Mouse (Mus musculus) liver, embryonic 14.5 days (tissue): ENCODE data around the gene St8sia4. TPM values are rescaled to one million over a fixed set of nuclear protein-coding genes. Genes with fewer than 3 reads are reported as not detected.

Experiments
- ATAC-seq: fragments of 200-750 bp; cut with Nextera tagmentation; 2 replicates; pipeline ENCODE4 v1.8.0; 2017; ENCODE audit warnings: moderate number of reproducible peaks, mild to moderate bottlenecking, moderate library complexity; ENCODE audit not compliant: insufficient read depth
- DNase-seq, 3 experiments: peaks; one replicate each; pipeline ENCODE4 v3.0.0-alpha.2; 2012 to 2013; ENCODE audit warnings: low read depth in 3 of 3, low spot score in 3 of 3
- H3K27ac ChIP-seq: fragments of 300-500 bp; sonication (generic); 2 replicates; pipeline ENCODE4 v1.5.1; 2014; ENCODE audit warnings: moderate library complexity, mild to moderate bottlenecking, control low read depth, inconsistent platforms
- H3K27me3 ChIP-seq: fragments of 300-500 bp; sonication (generic); 2 replicates; pipeline ENCODE4 v1.6.1; 2014; ENCODE audit warnings: mild to moderate bottlenecking, low read length, moderate library complexity; ENCODE audit not compliant: control insufficient read depth, insufficient read depth
- H3K36me3 ChIP-seq: fragments of 300-500 bp; sonication (generic); replicated peaks from 2 replicates; pipeline ENCODE4 v1.6.1; 2014; ENCODE audit warnings: low read depth; ENCODE audit not compliant: control insufficient read depth, insufficient read depth
- H3K4me1 ChIP-seq, 2 experiments: fragments of 200-500 bp in 1 of 2; fragments of 300-500 bp in 1 of 2; sonication (generic) in 1 of 2; replicated peaks; 2 replicates each; pipeline ENCODE4 v1.6.1; 2012 to 2014; ENCODE audit warnings: antibody characterized with exemption in 1 of 2, inconsistent platforms in 1 of 2, low read length in 1 of 2; ENCODE audit not compliant: control insufficient read depth in 2 of 2, insufficient read depth in 2 of 2
- H3K4me2 ChIP-seq: fragments of 300-500 bp; sonication (generic); 2 replicates; pipeline ENCODE4 v1.6.1; 2014; ENCODE audit warnings: low read depth, mild to moderate bottlenecking, control low read depth, moderate library complexity
- H3K4me3 ChIP-seq, 2 experiments: fragments of 200-500 bp in 1 of 2; fragments of 300-500 bp in 1 of 2; sonication (generic) in 1 of 2; 2 replicates each; pipeline ENCODE4 v1.5.1; 2012 to 2014; ENCODE audit warnings: low read depth in 2 of 2, low read length in 2 of 2, mild to moderate bottlenecking in 2 of 2, control low read depth in 1 of 2, inconsistent platforms in 1 of 2, moderate library complexity in 1 of 2; ENCODE audit not compliant: insufficient read depth in 1 of 2
- H3K9ac ChIP-seq: fragments of 300-500 bp; sonication (generic); replicated peaks from 2 replicates; pipeline ENCODE4 v1.6.1; 2014; ENCODE audit warnings: mild to moderate bottlenecking, control low read depth, moderate library complexity
- H3K9me3 ChIP-seq: fragments of 300-500 bp; sonication (generic); 2 replicates; pipeline ENCODE4 v1.6.1; 2016; ENCODE audit warnings: low read length, mixed read lengths; ENCODE audit not compliant: control insufficient read depth
- CTCF ChIP-seq: IDR thresholded peaks from 2 replicates; pipeline ENCODE4 v1.5.1; 2016; ENCODE audit warnings: antibody characterized with exemption, low read depth, control low read depth
- EP300 ChIP-seq: IDR thresholded peaks from 2 replicates; pipeline ENCODE4 v1.6.1; 2016; ENCODE audit warnings: antibody characterized with exemption, low read depth
- WGBS: fragments of 180-500 bp; shearing (Covaris S2); extraction: QIAGEN DNeasy Blood & Tissue Kit; methylation state at CpG from one replicate; pipeline ENCODE4 v1.1.7; 2014; ENCODE audit not compliant: insufficient replicate concordance; 5-methylcytosine and 5-hydroxymethylcytosine counted together
- polyA plus RNA-seq, 2 experiments: library from polyadenylated mRNA; depleted of rRNA in 1 of 2; stranded (reverse) in 1 of 2; unstranded in 1 of 2; fragments of >200 nt; fragmentation: Nextera tagmentation in 1 of 2; extraction: Ambion mirVana in 1 of 2; gene quantifications; 2 replicates each; pipeline versions ENCODE4 v1.2.1 to v1.2.3; 2012 to 2014

The St8sia4 gene
- polyA plus RNA-seq, 2 experiments = 0.70 to 1.9 TPM

- no peaks in the 10 kb centered on the region for H3K27me3 ChIP-seq
- ATAC-seq = no peak
- H3K27ac ChIP-seq = no peak overlapping the region
- TF ChIP-seq CTCF (no peak), EP300 (no peak)
- no peaks in the 10 kb centered on the region for H3K9me3 ChIP-seq
- H3K4me1 ChIP-seq = no peaks in the 10 kb centered on the region
- H3K9ac ChIP-seq = no peak overlapping the region
- H3K36me3 ChIP-seq = no peaks in the 10 kb centered on the region
- no peak overlapping the region for H3K4me2 ChIP-seq
- 34% methylated on average over 2 of the region's 2 CpGs for WGBS
- DNase-seq = no peak
- no peak overlapping the region for H3K4me3 ChIP-seq
These were observed 61.9 kb downstream of the St8sia4 start for GRCm38 (mm10) chr1:95605458-95605857.

DNA sequence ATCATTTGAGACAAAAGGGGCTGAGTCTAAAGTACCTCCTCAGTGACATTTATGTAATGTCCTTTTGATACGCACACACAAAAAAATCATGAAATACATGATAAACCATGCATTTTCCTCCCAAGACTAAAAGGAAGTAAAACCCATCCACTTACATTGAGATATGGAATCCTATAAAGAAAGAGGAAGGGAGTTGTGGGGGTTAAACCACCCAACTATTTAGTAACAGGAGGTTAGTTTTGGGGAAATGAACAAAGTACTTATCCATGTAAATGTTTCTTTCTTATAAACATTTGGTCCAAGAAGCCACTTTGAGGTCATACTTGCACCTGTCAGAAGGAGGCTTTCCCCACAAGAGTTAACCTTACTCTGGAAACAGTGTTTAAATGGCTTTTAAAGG is 69.3 kb downstream of the St8sia4 start:
- no peak overlapping the region for H3K9ac ChIP-seq
- DNase-seq (no peak), ATAC-seq (no peak)
- H3K4me1 ChIP-seq = no peaks in the 10 kb centered on the region
- H3K4me3 ChIP-seq = no peak overlapping the region
- TF ChIP-seq CTCF = no peak
- no peak for TF ChIP-seq EP300
- no peaks in the 10 kb centered on the region for H3K27me3 ChIP-seq
- H3K36me3 ChIP-seq = no peaks in the 10 kb centered on the region
- no peak overlapping the region for H3K27ac ChIP-seq
- H3K4me2 ChIP-seq = no peak overlapping the region
- no peaks in the 10 kb centered on the region for H3K9me3 ChIP-seq
- 34% methylated on average over 1 of the region's 1 CpGs for WGBS

DNA sequence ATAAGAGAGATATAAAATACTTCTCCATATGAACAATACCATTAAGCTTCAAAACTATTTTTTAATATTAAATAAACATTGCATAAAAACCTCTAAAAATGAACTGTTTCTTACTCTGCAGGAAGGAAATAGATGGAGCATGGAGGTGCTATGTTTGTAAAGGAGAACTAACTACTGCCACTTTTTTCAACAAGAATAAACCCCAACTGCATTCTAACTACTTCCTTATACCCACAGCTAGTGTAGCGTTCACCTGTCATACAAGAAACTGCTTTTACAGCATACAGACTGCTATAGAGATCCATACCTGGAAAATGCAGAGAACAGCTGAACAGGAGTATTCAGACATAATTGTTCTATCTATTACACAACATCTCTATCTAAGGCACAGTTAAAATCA is 70.5 kb downstream of the St8sia4 start:
- Histone ChIP-seq H3K4me1 (no peaks in the 10 kb centered on the region), H3K4me3 (no peak overlapping the region), H3K27me3 (no peaks in the 10 kb centered on the region), H3K27ac (no peak overlapping the region), H3K36me3 (no peaks in the 10 kb centered on the region), H3K9me3 (no peaks in the 10 kb centered on the region), H3K4me2 (no peak overlapping the region), H3K9ac (no peak overlapping the region)
- ATAC-seq (no peak), DNase-seq (no peak)
- 17% methylated on average over 1 of the region's 1 CpGs for WGBS
- TF ChIP-seq CTCF = no peak
- no peak for TF ChIP-seq EP300

- H3K27me3 ChIP-seq = no peaks in the 10 kb centered on the region
- H3K9me3 ChIP-seq = no peaks in the 10 kb centered on the region
- TF ChIP-seq CTCF (no peak), EP300 (no peak)
- H3K9ac ChIP-seq = no peak overlapping the region
- 59% methylated on average over 2 of the region's 2 CpGs for WGBS
- no peak overlapping the region for H3K4me2 ChIP-seq
- no peak overlapping the region for H3K27ac ChIP-seq
- H3K36me3 ChIP-seq = no peaks in the 10 kb centered on the region
- ATAC-seq (no peak), DNase-seq (no peak)
- no peaks in the 10 kb centered on the region for H3K4me1 ChIP-seq
- no peak overlapping the region for H3K4me3 ChIP-seq
These were observed 76.3 kb downstream of the St8sia4 start for GRCm38 (mm10) chr1:95591101-95591500.

- Histone ChIP-seq H3K36me3 (no peaks in the 10 kb centered on the region), H3K27me3 (no peaks in the 10 kb centered on the region), H3K4me1 (no peaks in the 10 kb centered on the region), H3K4me2 (no peak overlapping the region), H3K9ac (no peak overlapping the region), H3K4me3 (no peak overlapping the region), H3K9me3 (no peaks in the 10 kb centered on the region), H3K27ac (no peak overlapping the region)
- ATAC-seq = no peak
- DNase-seq = peak in 2 of 3 experiments; percentile 0 to 13
- WGBS = 22% methylated on average over 2 of the region's 2 CpGs
- TF ChIP-seq CTCF (no peak), EP300 (no peak)
These were observed 77.3 kb downstream of the St8sia4 start for GRCm38 (mm10) chr1:95590108-95590507.

- H3K27ac ChIP-seq = no peak overlapping the region
- H3K4me1 ChIP-seq = no peaks in the 10 kb centered on the region
- no peak overlapping the region for H3K4me2 ChIP-seq
- no peaks in the 10 kb centered on the region for H3K9me3 ChIP-seq
- no peaks in the 10 kb centered on the region for H3K27me3 ChIP-seq
- no peak overlapping the region for H3K9ac ChIP-seq
- no peak for TF ChIP-seq CTCF
- TF ChIP-seq EP300 = no peak
- H3K36me3 ChIP-seq = no peaks in the 10 kb centered on the region
- DNase-seq (no peak), ATAC-seq (no peak)
- no peak overlapping the region for H3K4me3 ChIP-seq
These were observed 77.9 kb downstream of the St8sia4 start for GRCm38 (mm10) chr1:95589471-95589870.
